Mouse (Mus musculus) gastrocnemius, adult 2 months (tissue): ENCODE results near the gene Gm45902. TPM values are rescaled to one million over a fixed set of nuclear protein-coding genes. Genes with fewer than 3 reads are reported as not detected.

Experiments used
- DNase-seq: peaks from one replicate; pipeline ENCODE4 v3.0.0; 2022
- H3K27ac ChIP-seq: fragments of 200-600 bp; 2 replicates; pipeline ENCODE4 v1.8.1; 2022; ENCODE audit warnings: mild to moderate bottlenecking
- H3K4me3 ChIP-seq: fragments of 200-600 bp; 2 replicates; pipeline ENCODE4 v1.8.1; 2022; ENCODE audit warnings: mild to moderate bottlenecking, moderate library complexity
- CTCF ChIP-seq: fragments of 200-600 bp; IDR thresholded peaks from 2 replicates; pipeline ENCODE4 v1.8.1; 2022; ENCODE audit warnings: antibody characterized with exemption, mild to moderate bottlenecking, moderate library complexity
- intact Hi-C: fragments of 180-260 bp; cut with DNase I; formaldehyde crosslinking; loops from one replicate; pipeline ENCODE4 v1.15.1; 2025
- long read RNA-seq, 2 experiments: library from polyadenylated mRNA; stranded (forward); transcript quantifications; one replicate each; pipeline ENCODE4 v2.0.0; 2021
- total RNA-seq, 2 experiments: library from RNA; stranded (reverse); gene quantifications; 2 replicates each; pipeline ENCODE4 v1.2.3; 2021

Gm45902 gene
- under 1 TPM; 0.70 to 0.89 TPM for total RNA-seq
- long read RNA-seq, experiment 1, partial matches to known transcripts, result 1 of 1 reads
- long read RNA-seq, experiment 1, other reads (novel, unspliced or antisense), result 0 of 1 reads
- long read RNA-seq, experiment 2, full-length matches to known transcripts, result 1 of 2 reads
- long read RNA-seq, experiment 2, partial matches to known transcripts, result 1 of 2 reads
- long read RNA-seq, experiment 2, other reads (novel, unspliced or antisense), result 0 of 2 reads

- H3K4me3 ChIP-seq, result peak within 1 kb of the TSS; percentile 76
- peak; percentile 96 for DNase-seq
- TF ChIP-seq CTCF, result no peak
- peak within 1 kb of the TSS; percentile 98 for H3K27ac ChIP-seq
- intact Hi-C loops, result loop anchor here (5.0 kb wide), 3 partner anchors 36 to 181 kb away; partner anchors contain the start of genes Dclre1c, Meig1, Rpp38 and Suv39h2
These were observed at the start of gene Gm45902, which contains the start of the genes Hspa14 and Cdnf for GRCm38 (mm10) chr2:3512552-3513454. Gene Gm45902 (minus strand): TSS chr2:3512790. Gene Hspa14 (minus strand): TSS chr2:3512814. Gene Cdnf (plus strand): TSS chr2:3513030.

GRCm38 (mm10) chr2:3546588-3546987, 34.0 kb upstream of the Gm45902 start:
- TF ChIP-seq CTCF, result peak; percentile 91
- Histone ChIP-seq H3K27ac (no peak overlapping the region), H3K4me3 (no peak overlapping the region)
- peak; percentile 44 for DNase-seq
- intact Hi-C loops, result loop anchor here (2.0 to 10.0 kb wide), 3 partner anchors 222 to 948 kb away; no protein-coding TSS in a partner anchor

- intact Hi-C loops, result loop anchor here (2.0 to 10.0 kb wide), 3 partner anchors 223 to 949 kb away; no protein-coding TSS in a partner anchor
- no peak for DNase-seq
- Histone ChIP-seq H3K27ac (no peak overlapping the region), H3K4me3 (no peak overlapping the region)
- no peak for TF ChIP-seq CTCF
These were observed 33.5 kb upstream of the Gm45902 start for GRCm38 (mm10) chr2:3546055-3546454.

- DNase-seq, result no peak
- Histone ChIP-seq H3K27ac (no peak overlapping the region), H3K4me3 (no peak overlapping the region)
- intact Hi-C loops, result loop anchor here (10.0 kb wide), 1 partner anchor 953 kb away; no protein-coding TSS in a partner anchor
- TF ChIP-seq CTCF, result no peak
These were observed 28.9 kb upstream of the Gm45902 start for GRCm38 (mm10) chr2:3541307-3542079.

- intact Hi-C loops, result no loop called here
- Histone ChIP-seq H3K27ac (no peak overlapping the region), H3K4me3 (no peak overlapping the region)
- no peak for TF ChIP-seq CTCF
- DNase-seq, result no peak
These were observed 13.7 kb upstream of the Gm45902 start for GRCm38 (mm10) chr2:3526288-3526687.

GRCm38 (mm10) chr2:3522558-3522957, 10.0 kb upstream of the Gm45902 start:
- Histone ChIP-seq H3K27ac (no peak overlapping the region), H3K4me3 (no peak overlapping the region)
- DNase-seq, result no peak
- intact Hi-C loops, result no loop called here
- TF ChIP-seq CTCF, result no peak

GRCm38 (mm10) chr2:3512076-3512475, 514 bp downstream of the Gm45902 start:
- intact Hi-C loops, result loop anchor here (5.0 kb wide), 3 partner anchors 35 to 180 kb away; partner anchors contain the start of genes Dclre1c, Meig1, Rpp38 and Suv39h2
- H3K4me3 ChIP-seq, result peak overlapping the region; percentile 76
- peak overlapping the region; percentile 98 for H3K27ac ChIP-seq
- TF ChIP-seq CTCF, result no peak
- DNase-seq, result peak; percentile 17

GRCm38 (mm10) chr2:3500886-3501285, 11.7 kb downstream of the Gm45902 start:
- Histone ChIP-seq H3K4me3 (no peak overlapping the region), H3K27ac (no peak overlapping the region)
- intact Hi-C loops, result no loop called here
- no peak for DNase-seq
- TF ChIP-seq CTCF, result no peak

- no peak for DNase-seq
- intact Hi-C loops, result no loop called here
- Histone ChIP-seq H3K4me3 (no peak overlapping the region), H3K27ac (no peak overlapping the region)
- no peak for TF ChIP-seq CTCF
These were observed 13.0 kb downstream of the Gm45902 start for GRCm38 (mm10) chr2:3499543-3499942.

GRCm38 (mm10) chr2:3493833-3494409, 18.7 kb downstream of the Gm45902 start:
- H3K4me3 ChIP-seq, result no peak overlapping the region
- no peak for DNase-seq
- no peak for TF ChIP-seq CTCF
- intact Hi-C loops, result no loop called here
- no peak overlapping the region for H3K27ac ChIP-seq

GRCm38 (mm10) chr2:3489816-3490215, 22.8 kb downstream of the Gm45902 start:
- DNase-seq, result no peak

GRCm38 (mm10) chr2:3480239-3480638, 32.4 kb downstream of the Gm45902 start:
- no peak for TF ChIP-seq CTCF
- no peak for DNase-seq
- Histone ChIP-seq H3K4me3 (no peak overlapping the region), H3K27ac (no peak overlapping the region)
- intact Hi-C loops, result no loop called here

More at GRCm38 (mm10) chr2:3489816-3490215, 22.8 kb downstream of the Gm45902 start:
- Histone ChIP-seq H3K27ac (no peak overlapping the region), H3K4me3 (no peak overlapping the region)
- intact Hi-C loops, result no loop called here
- TF ChIP-seq CTCF, result no peak
